13 mouse cellular contexts compared by ENCODE assay signal in the genomic region with DNA sequence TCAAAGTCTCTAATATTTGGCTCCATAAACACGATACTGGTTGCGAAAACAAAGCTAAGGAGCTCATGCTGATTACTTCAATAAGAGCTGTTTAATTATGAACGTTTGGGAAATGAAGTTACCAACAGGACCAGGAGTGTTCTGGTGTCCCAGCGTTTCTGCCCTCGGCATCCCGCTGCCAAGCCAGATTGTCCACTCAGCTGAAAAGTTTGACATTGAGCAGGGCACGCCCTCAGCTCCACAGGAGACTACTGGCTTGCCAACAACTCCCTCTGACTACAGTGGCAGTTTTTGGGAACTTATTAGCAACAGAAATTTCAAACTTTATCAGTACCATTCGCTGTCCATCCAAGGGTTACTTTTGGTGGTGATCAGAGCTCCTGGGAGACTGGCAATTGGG.
DNase-seq lines count a peak whose midpoint lies in the region; ATAC-seq and TF ChIP-seq lines count a peak whose summit lies in the region.
"Had no signal": no experiment of that assay in that cellular context is flagged by ENCODE, and none has a peak within 500 bp of the region (broad histone marks: within the 10 kb centered on the region; RNA-seq: fewer than 3 reads in every experiment).

No protein-coding gene starts in this region.

- no peaks in the 10 kb centered on the region for H3K36me3 ChIP-seq in lung, embryonic 14.5 days (ENCODE audit: insufficient read depth)
- no peaks in the 10 kb centered on the region for H3K36me3 ChIP-seq in kidney, adult 2 months (ENCODE audit: control insufficient read depth, insufficient read depth, low read length)
- H3K36me3 ChIP-seq in forebrain, embryonic 12.5 days (replicated peaks) = no peaks in the 10 kb centered on the region
- H3K36me3 ChIP-seq: midbrain, embryonic 15.5 days; neural tube, embryonic 13.5 days had no signal

- no peaks in the 10 kb centered on the region for H3K27me3 ChIP-seq in lung, embryonic 14.5 days (ENCODE audit: insufficient read depth, low read length)
- H3K27me3 ChIP-seq in kidney, adult 2 months (replicated peaks; ENCODE audit: control insufficient read depth, insufficient read depth, low read length) = no peaks in the 10 kb centered on the region
- no peaks in the 10 kb centered on the region for H3K27me3 ChIP-seq in forebrain, embryonic 12.5 days
- H3K27me3 ChIP-seq: midbrain, embryonic 15.5 days; neural tube, embryonic 13.5 days had no signal

- H3K4me1 ChIP-seq in lung, embryonic 14.5 days (ENCODE audit: insufficient read depth) = peaks cover 15% of the 10 kb centered on the region; the same call in 1 of the 2 replicates
- H3K4me1 ChIP-seq in lung, adult 2 months (ENCODE audit: control insufficient read depth, insufficient read depth, low read length) = no peaks in the 10 kb centered on the region; the same call in 1 of the 2 replicates
- no peaks in the 10 kb centered on the region; the same call in 1 of the 2 replicates for H3K4me1 ChIP-seq in kidney, adult 2 months (ENCODE audit: control insufficient read depth, insufficient read depth, low read length)
- H3K4me1 ChIP-seq in forebrain, embryonic 12.5 days = no peaks in the 10 kb centered on the region
- H3K4me1 ChIP-seq: midbrain, embryonic 15.5 days; neural tube, embryonic 13.5 days had no signal

- no peak for TF ChIP-seq POLR2A in lung, adult 2 months (IDR thresholded peaks at IDR 0.05; ENCODE audit: borderline replicate concordance, extremely low read depth, low read depth, low read length)
- no peak for TF ChIP-seq POLR2A in kidney, adult 2 months (IDR thresholded peaks at IDR 0.05; ENCODE audit: low read depth, low read length)

- ATAC-seq in lung, embryonic 14.5 days (ENCODE audit: insufficient read depth) = no peak
- ATAC-seq in forebrain, embryonic 12.5 days (ENCODE audit: low FRiP score) = no peak
- ATAC-seq: intestine, embryonic 16.5 days; midbrain, embryonic 15.5 days had no signal

- no peak overlapping the region for H3K4me3 ChIP-seq in lung, embryonic 14.5 days (ENCODE audit: low read depth, low read length)
- no peak overlapping the region for H3K4me3 ChIP-seq in lung, adult 2 months (replicated peaks; ENCODE audit: extremely low read depth, low read depth, low read length)
- H3K4me3 ChIP-seq in kidney, adult 2 months (ENCODE audit: insufficient read depth, low read depth, low read length) = no peak overlapping the region
- H3K4me3 ChIP-seq in forebrain, embryonic 12.5 days (replicated peaks) = no peak overlapping the region
- H3K4me3 ChIP-seq: midbrain, embryonic 15.5 days; neural tube, embryonic 13.5 days had no signal

- H3K4me2 ChIP-seq in lung, embryonic 14.5 days = no peak overlapping the region
- no peak overlapping the region for H3K4me2 ChIP-seq in forebrain, embryonic 12.5 days
- H3K4me2 ChIP-seq: midbrain, embryonic 15.5 days; neural tube, embryonic 13.5 days had no signal

- H3K9ac ChIP-seq in lung, embryonic 14.5 days = no peak overlapping the region
- H3K9ac ChIP-seq in forebrain, embryonic 12.5 days = no peak overlapping the region
- H3K9ac ChIP-seq: midbrain, embryonic 15.5 days; neural tube, embryonic 13.5 days had no signal

- H3K27ac ChIP-seq in lung, embryonic 14.5 days (ENCODE audit: low read depth) = no peak overlapping the region
- H3K27ac ChIP-seq in kidney, adult 2 months (ENCODE audit: insufficient read depth, low read depth, low read length) = no peak overlapping the region
- no peak overlapping the region for H3K27ac ChIP-seq in forebrain, embryonic 12.5 days
- H3K27ac ChIP-seq: midbrain, embryonic 15.5 days; neural tube, embryonic 13.5 days; stomach, postnatal 0 days had no signal

- H3K9me3 ChIP-seq in lung, embryonic 14.5 days (ENCODE audit: low read depth, low read length) = no peaks in the 10 kb centered on the region
- H3K9me3 ChIP-seq in forebrain, embryonic 12.5 days = no peaks in the 10 kb centered on the region
- H3K9me3 ChIP-seq: midbrain, embryonic 15.5 days; neural tube, embryonic 13.5 days had no signal

- no peak for TF ChIP-seq CTCF in lung, embryonic 14.5 days (IDR thresholded peaks at IDR 0.05; ENCODE audit: low read depth)
- TF ChIP-seq CTCF in lung, adult 2 months (IDR thresholded peaks at IDR 0.05; ENCODE audit: insufficient read depth, low read length) = no peak
- no peak for TF ChIP-seq CTCF in kidney, adult 2 months (conservative IDR thresholded peaks at IDR 0.05; ENCODE audit: insufficient read depth, insufficient read length, low read depth, low read length)

- peak; percentile 8 to 12 for DNase-seq in heart, adult 18-20 months
- no peak for DNase-seq in heart, adult 9 months (ENCODE audit: low spot score in 2 of 2)
- DNase-seq in lung, embryonic 14.5 days = peak; percentile 8
- no peak for DNase-seq in lung, adult 2 months
- DNase-seq in kidney, adult 2 months = peak; percentile 61
- peak; percentile 13 to 53 for DNase-seq in kidney, postnatal 36 days
- DNase-seq in thymus, adult 18-20 months = no peak
- DNase-seq: spleen, adult 18-20 months had no signal

- WGBS in lung, embryonic 14.5 days = 36% methylated on average over 8 of the region's 8 CpGs
- WGBS in lung, adult 2 months = 26% methylated on average over 8 of the region's 8 CpGs
- 38% methylated on average over 8 of the region's 8 CpGs for WGBS in kidney, adult 2 months
- WGBS in forebrain, embryonic 12.5 days = 75% methylated on average over 8 of the region's 8 CpGs

Comparison
In these comparisons a context has a peak if more than half of its experiments do, and no peak if none do; other contexts are left out.
1. DNase-seq: peak in heart, adult 18-20 months (2 of 2), lung, embryonic 14.5 days (single experiment), kidney, adult 2 months (single experiment) and kidney, postnatal 36 days (2 of 2); none in heart, adult 9 months (0 of 2), lung, adult 2 months (single experiment) and thymus, adult 18-20 months (0 of 2).